Mouse (Mus musculus) liver, adult 2 months (tissue): Measurements from ENCODE around the gene Timp2. TPM values are rescaled to one million over a fixed set of nuclear protein-coding genes. Genes with fewer than 3 reads are reported as not detected.

ENCODE experiments used
- DNase-seq: peaks from one replicate; pipeline ENCODE4 v3.0.0-alpha.2; 2011; ENCODE audit warnings: low read depth, low spot score; ENCODE audit errors: extremely low read depth
- H3K27ac ChIP-seq: fragments of 200-500 bp; replicated peaks from 2 replicates; pipeline ENCODE4 v1.5.1; 2012; ENCODE audit warnings: low read depth, mild to moderate bottlenecking, control low read depth, inconsistent platforms, low read length; ENCODE audit not compliant: insufficient read depth
- H3K27me3 ChIP-seq: fragments of 200-500 bp; 2 replicates; pipeline ENCODE4 v1.6.1; 2012; ENCODE audit warnings: mild to moderate bottlenecking, moderate library complexity, low read length, inconsistent platforms; ENCODE audit not compliant: control insufficient read depth, insufficient read depth
- H3K36me3 ChIP-seq: fragments of 200-500 bp; 2 replicates; pipeline ENCODE4 v1.6.1; 2012; ENCODE audit warnings: low read length, inconsistent platforms; ENCODE audit not compliant: control insufficient read depth, insufficient read depth
- H3K4me1 ChIP-seq: fragments of 200-500 bp; 2 replicates; pipeline ENCODE4 v1.6.1; 2011; ENCODE audit warnings: low read length; ENCODE audit not compliant: control insufficient read depth, insufficient read depth
- H3K4me3 ChIP-seq: fragments of 200-500 bp; 2 replicates; pipeline ENCODE4 v1.5.1; 2011; ENCODE audit warnings: low read depth, mild to moderate bottlenecking, control low read depth, low read length, moderate library complexity; ENCODE audit not compliant: insufficient read depth
- H3K79me2 ChIP-seq: fragments of 200-500 bp; 2 replicates; pipeline ENCODE4 v1.6.1; 2012; ENCODE audit warnings: inconsistent platforms, mild to moderate bottlenecking, low read length, moderate library complexity; ENCODE audit not compliant: control insufficient read depth, insufficient read depth
- H3K9ac ChIP-seq: fragments of 200-500 bp; 2 replicates; pipeline ENCODE4 v1.6.1; 2012; ENCODE audit warnings: low read depth, mild to moderate bottlenecking, control low read depth, inconsistent platforms, low read length
- CTCF ChIP-seq: fragments of 200-500 bp; IDR thresholded peaks from 2 replicates; pipeline ENCODE4 v1.5.1; 2011; ENCODE audit warnings: low read depth, low read length, control low read depth
- POLR2A ChIP-seq: fragments of 200-500 bp; IDR thresholded peaks from 2 replicates; pipeline ENCODE4 v1.6.1; 2011; ENCODE audit warnings: low read length, control low read depth; ENCODE audit not compliant: insufficient read depth; ENCODE audit errors: extremely low read depth
- whole genome bisulfite sequencing: fragments of 180-500 bp; shearing (Covaris S2); methylation state at CpG from one replicate; pipeline ENCODE4 v1.1.7; 2018; 5-methylcytosine and 5-hydroxymethylcytosine counted together
- polyA plus RNA-seq: library from polyadenylated mRNA; depleted of rRNA; stranded (reverse); fragments of >200 nt; gene quantifications from 2 replicates; pipeline ENCODE4 v1.2.3, GENCODE M21; 2012; rRNA removed
- total RNA-seq: library from RNA; depleted of rRNA; stranded (reverse); fragments of >200 nt; gene quantifications from 2 replicates; pipeline ENCODE4 v1.2.3, GENCODE M21; 2014; rRNA removed

The Timp2 gene
- total RNA-seq (2.6 and 4.6 TPM in 2 replicates), polyA plus RNA-seq (7.7 and 7.9 TPM in 2 replicates)

DNA sequence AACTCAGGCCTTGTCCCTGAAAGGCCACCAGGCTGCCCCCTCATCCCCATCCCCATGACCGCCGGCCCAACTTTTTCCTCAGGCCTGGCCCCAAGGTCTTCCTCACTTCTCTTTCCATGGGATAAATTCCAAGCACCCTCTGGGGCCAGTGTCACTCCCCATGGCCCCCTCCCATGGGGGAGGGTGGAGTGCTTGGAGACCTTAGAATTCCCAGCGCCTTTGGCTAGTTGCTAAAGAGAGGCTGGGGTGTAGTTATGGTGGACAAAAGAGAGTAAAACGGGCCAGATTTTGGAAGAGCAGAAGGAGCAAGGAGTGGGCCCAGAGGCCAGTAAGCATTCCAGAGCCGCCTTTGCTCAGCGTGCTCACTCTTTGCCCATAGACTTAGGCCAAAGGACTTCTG is at the start of gene Timp2:
TSS of gene Timp2 (minus strand) at position 101 of the 400 bp plus-strand sequence.
- peak within 1 kb of the TSS; percentile 64 for H3K4me3 ChIP-seq
- peak within 1 kb of the TSS; percentile 46; the same call in 1 of the 2 replicates for H3K27ac ChIP-seq
- 51% methylated on average over 6 of the region's 6 CpGs for WGBS
- peak within 1 kb of the TSS; percentile 86 for H3K9ac ChIP-seq
- 0 out of 2 replicates have a peak, but pooled peaks cover 2% of the 10 kb centered on the region for H3K4me1 ChIP-seq
- H3K27me3 ChIP-seq = peaks cover 4% of the 10 kb centered on the region; the same call in 1 of the 2 replicates
- no peaks in the 10 kb centered on the region for H3K79me2 ChIP-seq
- no peaks in the 10 kb centered on the region for H3K36me3 ChIP-seq
- TF ChIP-seq POLR2A (no peak), CTCF (no peak)
- no peak for DNase-seq

DNA sequence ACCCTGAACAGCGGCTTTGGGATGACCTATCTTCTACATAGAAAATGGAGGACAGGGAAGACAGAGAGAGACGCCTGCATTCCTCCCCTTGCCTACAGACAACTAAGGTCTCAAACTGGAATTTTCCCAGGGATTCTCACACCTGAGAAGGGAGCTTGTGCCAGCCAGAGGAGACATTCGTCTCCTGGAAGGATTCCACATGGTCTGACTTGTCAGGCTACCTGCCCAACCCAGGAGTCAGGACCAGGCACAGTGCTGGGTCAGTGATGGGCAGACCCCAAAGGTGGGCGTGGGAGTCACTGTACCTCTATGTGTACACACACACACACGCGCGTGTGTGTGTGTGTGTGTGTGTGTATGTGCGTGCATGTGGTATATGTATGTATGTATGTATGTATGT is 49.8 kb upstream of the Timp2 start:
- TF ChIP-seq POLR2A (no peak), CTCF (no peak)
- Histone ChIP-seq H3K27ac (no peak overlapping the region), H3K79me2 (peaks cover 4% of the 10 kb centered on the region; the same call in 1 of the 2 replicates), H3K27me3 (no peaks in the 10 kb centered on the region), H3K9ac (no peak overlapping the region), H3K4me1 (peaks cover 4% of the 10 kb centered on the region; the same call in 1 of the 2 replicates), H3K4me3 (no peak overlapping the region), H3K36me3 (peaks cover 3% of the 10 kb centered on the region; the same call in 1 of the 2 replicates)
- 96% methylated on average over 8 of the region's 8 CpGs for WGBS
- no peak for DNase-seq

DNA sequence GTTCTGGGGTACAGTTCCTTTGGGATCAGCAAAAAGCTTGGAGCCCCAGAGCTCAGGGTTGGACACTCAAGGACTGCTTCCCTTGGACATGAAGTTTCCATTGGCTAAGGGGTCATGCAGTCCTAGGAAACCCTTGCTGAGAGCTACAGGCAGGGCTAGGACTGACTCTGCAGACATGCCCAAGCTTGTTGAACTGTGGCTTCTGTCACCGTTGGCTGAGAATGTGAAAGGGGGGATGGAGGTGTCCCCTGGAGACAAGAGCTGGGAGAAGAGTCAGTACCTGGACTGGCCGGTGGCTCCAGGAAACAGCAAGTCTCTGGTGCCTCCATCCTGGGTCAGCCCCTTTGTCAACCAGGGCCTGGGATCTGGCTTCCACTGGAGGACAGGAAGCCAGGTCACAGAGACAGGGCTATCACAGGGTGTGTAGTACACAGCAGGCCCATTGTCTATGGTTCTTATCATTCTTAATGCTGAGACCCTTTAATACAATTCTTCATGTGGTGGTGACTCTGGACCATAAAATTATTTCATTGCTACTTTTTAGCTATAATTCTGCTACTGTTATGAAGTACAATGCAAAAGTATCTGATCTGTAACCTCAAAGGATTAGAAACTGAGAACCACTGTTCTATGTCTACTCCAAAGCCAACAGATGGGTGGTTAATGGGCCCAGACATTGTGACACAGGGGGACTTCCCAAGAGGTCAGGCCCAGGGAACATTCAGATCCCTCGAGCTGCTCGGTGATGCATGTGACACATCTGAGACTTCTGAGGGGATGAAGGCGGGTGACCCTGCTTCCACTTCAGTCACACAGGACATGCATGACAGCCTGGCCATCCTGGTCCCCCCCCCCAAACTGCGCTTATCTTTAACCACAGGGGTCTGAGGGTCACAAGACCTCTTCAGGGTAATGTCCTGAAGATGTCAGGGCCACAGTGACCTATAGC is 48.7 kb upstream of the Timp2 start:
- WGBS = 73% methylated on average over 6 of the region's 6 CpGs
- peaks cover 9% of the 10 kb centered on the region for H3K4me1 ChIP-seq
- TF ChIP-seq CTCF (no peak), POLR2A (no peak)
- no peaks in the 10 kb centered on the region for H3K27me3 ChIP-seq
- H3K27ac ChIP-seq = 0 out of 2 replicates have a peak overlapping the region, but pooled peaks have one; percentile 9
- H3K9ac ChIP-seq = no peak overlapping the region
- H3K36me3 ChIP-seq = peaks cover 2% of the 10 kb centered on the region; the same call in 1 of the 2 replicates
- H3K79me2 ChIP-seq = peaks cover 7% of the 10 kb centered on the region; the same call in 1 of the 2 replicates
- no peak for DNase-seq
- no peak overlapping the region for H3K4me3 ChIP-seq

DNA sequence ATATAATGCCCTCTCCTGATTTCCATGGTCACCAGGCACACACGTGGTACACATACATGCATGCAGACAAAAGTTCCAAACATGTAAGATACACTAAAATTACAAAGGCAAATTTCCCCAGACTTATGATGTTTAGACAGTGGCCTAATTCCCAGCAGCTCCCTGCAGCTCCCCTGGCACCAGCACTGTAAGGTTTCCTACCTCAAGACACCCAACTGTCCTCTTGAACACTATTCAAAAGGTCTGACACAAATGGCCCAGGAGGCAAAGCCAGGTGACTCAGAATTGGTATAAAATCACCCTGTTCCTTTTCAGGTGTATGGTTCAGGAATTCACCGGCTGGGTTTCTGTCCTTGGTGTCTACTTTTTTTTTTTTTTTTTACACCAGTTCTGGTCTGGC is 47.6 kb upstream of the Timp2 start:
- Histone ChIP-seq H3K4me1 (peaks cover 9% of the 10 kb centered on the region), H3K9ac (no peak overlapping the region), H3K27ac (no peak overlapping the region), H3K36me3 (peaks cover 2% of the 10 kb centered on the region; the same call in 1 of the 2 replicates), H3K79me2 (peaks cover 7% of the 10 kb centered on the region; the same call in 1 of the 2 replicates), H3K4me3 (no peak overlapping the region), H3K27me3 (no peaks in the 10 kb centered on the region)
- 93% methylated on average over 2 of the region's 2 CpGs for WGBS
- no peak for DNase-seq
- TF ChIP-seq POLR2A (no peak), CTCF (no peak)

DNA sequence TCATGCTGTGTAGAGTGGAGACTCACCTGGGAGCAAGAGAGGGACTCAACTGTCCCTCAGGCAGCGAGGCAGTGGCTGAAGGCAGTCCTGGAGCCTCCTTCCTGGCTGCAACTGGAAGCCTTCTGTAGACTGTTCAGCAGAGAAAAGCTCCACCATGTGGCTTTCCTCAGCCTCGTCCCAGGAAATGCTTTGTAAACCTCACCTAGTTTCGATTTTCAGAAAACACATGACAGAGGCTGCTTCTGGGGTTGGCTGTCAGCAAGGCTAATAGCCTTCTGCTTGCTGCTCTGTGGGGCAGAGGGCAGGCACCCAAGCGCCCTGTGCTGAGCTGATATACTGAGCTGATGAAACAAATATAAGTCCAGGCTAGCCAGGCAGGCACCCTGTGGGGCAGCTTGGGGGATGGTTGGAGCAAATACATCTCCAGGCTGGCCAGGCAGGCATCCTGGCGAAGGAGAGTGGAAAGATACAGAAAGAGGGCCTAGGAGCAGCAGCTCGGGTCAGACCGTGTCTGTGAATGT is 46.3 kb upstream of the Timp2 start, which contains the start of gene Lgals3bp:
TSS of gene Lgals3bp (minus strand) at position 333 of the 521 bp plus-strand sequence.
- peak; percentile 47 for TF ChIP-seq POLR2A
- peak; percentile 43 for TF ChIP-seq CTCF
- H3K9ac ChIP-seq = peak within 1 kb of the TSS; percentile 79
- H3K4me1 ChIP-seq = peaks cover 9% of the 10 kb centered on the region
- no peaks in the 10 kb centered on the region for H3K27me3 ChIP-seq
- peak within 1 kb of the TSS; percentile 89 for H3K27ac ChIP-seq
- peaks cover 7% of the 10 kb centered on the region; the same call in 1 of the 2 replicates for H3K79me2 ChIP-seq
- under 1% methylated on average over 7 of the region's 7 CpGs for WGBS
- H3K36me3 ChIP-seq = peaks cover 5% of the 10 kb centered on the region; the same call in 1 of the 2 replicates
- H3K4me3 ChIP-seq = peak within 1 kb of the TSS; percentile 58
- peak; percentile 96 for DNase-seq
